Mouse (Mus musculus): ENCODE measurements around the gene Aldh4a1. TPM values are rescaled to one million over a fixed set of nuclear protein-coding genes. Genes with fewer than 3 reads are reported as not detected.

The Aldh4a1 gene
- total RNA-seq, 1 experiment: 63.5 TPM

DNA sequence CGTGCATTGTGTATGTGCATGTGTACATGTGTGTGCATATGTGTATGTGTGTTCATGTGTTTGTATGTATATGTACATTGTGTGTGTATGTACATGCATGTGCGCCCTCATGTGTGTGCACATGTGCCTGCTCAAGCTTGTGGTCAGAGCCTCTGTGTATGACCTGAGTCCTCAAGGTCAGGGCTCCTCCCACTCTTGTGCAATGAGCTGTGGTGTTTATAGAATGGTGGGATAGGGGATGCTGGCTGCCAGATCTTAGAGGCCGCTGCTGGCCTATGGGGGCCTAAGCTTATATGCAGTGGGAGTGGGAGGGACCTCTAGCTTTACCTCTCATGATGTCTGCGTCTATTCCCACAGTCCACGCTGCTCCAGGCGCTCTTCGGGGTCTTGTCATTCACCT lies 37.0 kb upstream of the Aldh4a1 start:
- TF ChIP-seq HCFC1 (IDR thresholded peaks at IDR 0.05; ENCODE audit: borderline replicate concordance, insufficient read depth, low read length): no peak
- TF ChIP-seq ZNF384 (IDR thresholded peaks at IDR 0.05; ENCODE audit: low read depth, low read length): no peak
- TF ChIP-seq ZC3H11A (IDR thresholded peaks at IDR 0.05; ENCODE audit: borderline replicate concordance, low read depth, low read length): no peak
- no peak for TF ChIP-seq MAFK (IDR thresholded peaks at IDR 0.05; ENCODE audit: insufficient read depth, low read depth, low read length)
- no peak for TF ChIP-seq CHD2 (IDR thresholded peaks at IDR 0.05; ENCODE audit: low read depth, low read length)
- no peak overlapping the region for H3K27ac ChIP-seq (ENCODE audit: insufficient read depth, low read depth, low read length, poor library complexity, severe bottlenecking)
- H3K36me3 ChIP-seq (ENCODE audit: control insufficient read depth, insufficient read depth, low read length, poor library complexity, severe bottlenecking): no peaks in the 10 kb centered on the region; the same call in 1 of the 2 replicates
- H3K9me3 ChIP-seq (ENCODE audit: control insufficient read depth, insufficient read depth, low read depth, low read length): no peaks in the 10 kb centered on the region
- DNase-seq (ENCODE audit: low read depth, low spot score): no peak
- H3K4me3 ChIP-seq (ENCODE audit: insufficient read depth in 1 of 2, low read depth in 1 of 2, low read length in 2 of 2, poor library complexity in 1 of 2, severe bottlenecking in 1 of 2): no peak overlapping the region
- H3K4me1 ChIP-seq (ENCODE audit: control insufficient read depth in 2 of 2, insufficient read depth in 2 of 2, low read length in 2 of 2, poor library complexity in 1 of 2): peaks cover 0 to 42% of the 10 kb centered on the region in 2 experiments; a peak in 2 of 4 replicates
- H3K9ac ChIP-seq (ENCODE audit: insufficient read depth, low read depth, low read length, poor library complexity, severe bottlenecking): no peak overlapping the region
- in situ Hi-C loops (cut with MboI; ENCODE audit: low sequenced_read_pairs in 2 of 2, unreplicated experiment in 2 of 2): no loop called here

DNA sequence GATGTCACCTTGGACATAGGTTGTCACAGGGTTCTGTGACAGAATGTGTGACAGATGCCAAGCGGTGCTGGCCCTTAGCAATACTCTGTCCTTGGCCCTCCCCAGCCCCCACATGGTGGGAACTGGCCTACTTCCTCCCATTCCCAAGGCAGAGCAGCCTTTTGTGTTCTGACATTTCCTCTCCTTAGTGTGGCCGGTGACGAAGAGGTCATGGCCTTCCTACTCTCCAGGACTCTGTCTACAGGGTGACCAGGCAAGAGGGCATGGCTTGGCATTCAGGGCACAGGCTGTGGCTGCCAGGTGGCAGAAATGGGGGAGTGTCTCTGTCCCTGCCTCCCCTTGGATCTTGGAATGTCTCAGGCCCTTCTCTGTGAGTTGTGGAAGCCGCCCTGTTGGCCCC lies 35.3 kb upstream of the Aldh4a1 start:
- DNase-seq (ENCODE audit: low read depth, low spot score): no peak
- H3K4me1 ChIP-seq (ENCODE audit: control insufficient read depth in 2 of 2, insufficient read depth in 2 of 2, low read length in 2 of 2, poor library complexity in 1 of 2): peaks cover 0 to 36% of the 10 kb centered on the region in 2 experiments; a peak in 2 of 4 replicates
- no peak overlapping the region for H3K27ac ChIP-seq (ENCODE audit: insufficient read depth, low read depth, low read length, poor library complexity, severe bottlenecking)
- no peaks in the 10 kb centered on the region; the same call in 1 of the 2 replicates for H3K36me3 ChIP-seq (ENCODE audit: control insufficient read depth, insufficient read depth, low read length, poor library complexity, severe bottlenecking)
- TF ChIP-seq CHD2 (IDR thresholded peaks at IDR 0.05; ENCODE audit: low read depth, low read length): no peak
- TF ChIP-seq MAFK (IDR thresholded peaks at IDR 0.05; ENCODE audit: insufficient read depth, low read depth, low read length): no peak
- TF ChIP-seq HCFC1 (IDR thresholded peaks at IDR 0.05; ENCODE audit: borderline replicate concordance, insufficient read depth, low read length): no peak
- TF ChIP-seq ZNF384 (IDR thresholded peaks at IDR 0.05; ENCODE audit: low read depth, low read length): no peak
- TF ChIP-seq ZC3H11A (IDR thresholded peaks at IDR 0.05; ENCODE audit: borderline replicate concordance, low read depth, low read length): no peak
- H3K9ac ChIP-seq (ENCODE audit: insufficient read depth, low read depth, low read length, poor library complexity, severe bottlenecking): no peak overlapping the region
- H3K4me3 ChIP-seq (ENCODE audit: insufficient read depth in 1 of 2, low read depth in 1 of 2, low read length in 2 of 2, poor library complexity in 1 of 2, severe bottlenecking in 1 of 2): no peak overlapping the region
- in situ Hi-C loops (cut with MboI; ENCODE audit: low sequenced_read_pairs in 2 of 2, unreplicated experiment in 2 of 2): no loop called here
- H3K9me3 ChIP-seq (ENCODE audit: control insufficient read depth, insufficient read depth, low read depth, low read length): no peaks in the 10 kb centered on the region

DNA sequence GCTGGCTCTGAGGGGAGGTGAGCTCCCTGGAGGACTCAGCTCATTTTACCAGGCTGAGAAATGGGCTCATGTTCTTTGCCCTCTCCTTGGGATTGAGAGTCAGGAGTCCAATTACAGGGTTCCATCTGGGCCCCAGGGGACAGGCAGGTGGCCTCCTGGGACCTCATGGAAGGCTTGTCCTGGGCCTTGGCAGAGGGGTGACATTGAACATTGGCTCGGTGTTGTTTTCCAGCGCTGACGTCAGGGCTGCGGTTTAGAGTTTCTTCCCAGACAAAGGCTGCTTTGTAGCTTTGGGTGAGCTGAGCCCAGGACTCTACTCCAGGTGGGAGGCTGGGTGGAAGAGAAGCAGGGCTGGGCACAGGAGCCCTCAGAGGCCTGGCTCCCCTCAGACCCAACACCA lies 34.9 kb upstream of the Aldh4a1 start:
- no peak overlapping the region for H3K27ac ChIP-seq (ENCODE audit: insufficient read depth, low read depth, low read length, poor library complexity, severe bottlenecking)
- no peaks in the 10 kb centered on the region for H3K9me3 ChIP-seq (ENCODE audit: control insufficient read depth, insufficient read depth, low read depth, low read length)
- in situ Hi-C loops (cut with MboI; ENCODE audit: low sequenced_read_pairs in 2 of 2, unreplicated experiment in 2 of 2): no loop called here
- H3K36me3 ChIP-seq (ENCODE audit: control insufficient read depth, insufficient read depth, low read length, poor library complexity, severe bottlenecking): no peaks in the 10 kb centered on the region; the same call in 1 of the 2 replicates
- no peak for DNase-seq (ENCODE audit: low read depth, low spot score)
- no peak overlapping the region for H3K4me3 ChIP-seq (ENCODE audit: insufficient read depth in 1 of 2, low read depth in 1 of 2, low read length in 2 of 2, poor library complexity in 1 of 2, severe bottlenecking in 1 of 2)
- no peak overlapping the region for H3K9ac ChIP-seq (ENCODE audit: insufficient read depth, low read depth, low read length, poor library complexity, severe bottlenecking)
- H3K4me1 ChIP-seq (ENCODE audit: control insufficient read depth in 2 of 2, insufficient read depth in 2 of 2, low read length in 2 of 2, poor library complexity in 1 of 2): peaks cover 0 to 37% of the 10 kb centered on the region in 2 experiments; a peak in 2 of 4 replicates
- TF ChIP-seq ZNF384 (IDR thresholded peaks at IDR 0.05; ENCODE audit: low read depth, low read length) (no peak), CHD2 (IDR thresholded peaks at IDR 0.05; ENCODE audit: low read depth, low read length) (no peak), HCFC1 (IDR thresholded peaks at IDR 0.05; ENCODE audit: borderline replicate concordance, insufficient read depth, low read length) (no peak)

DNA sequence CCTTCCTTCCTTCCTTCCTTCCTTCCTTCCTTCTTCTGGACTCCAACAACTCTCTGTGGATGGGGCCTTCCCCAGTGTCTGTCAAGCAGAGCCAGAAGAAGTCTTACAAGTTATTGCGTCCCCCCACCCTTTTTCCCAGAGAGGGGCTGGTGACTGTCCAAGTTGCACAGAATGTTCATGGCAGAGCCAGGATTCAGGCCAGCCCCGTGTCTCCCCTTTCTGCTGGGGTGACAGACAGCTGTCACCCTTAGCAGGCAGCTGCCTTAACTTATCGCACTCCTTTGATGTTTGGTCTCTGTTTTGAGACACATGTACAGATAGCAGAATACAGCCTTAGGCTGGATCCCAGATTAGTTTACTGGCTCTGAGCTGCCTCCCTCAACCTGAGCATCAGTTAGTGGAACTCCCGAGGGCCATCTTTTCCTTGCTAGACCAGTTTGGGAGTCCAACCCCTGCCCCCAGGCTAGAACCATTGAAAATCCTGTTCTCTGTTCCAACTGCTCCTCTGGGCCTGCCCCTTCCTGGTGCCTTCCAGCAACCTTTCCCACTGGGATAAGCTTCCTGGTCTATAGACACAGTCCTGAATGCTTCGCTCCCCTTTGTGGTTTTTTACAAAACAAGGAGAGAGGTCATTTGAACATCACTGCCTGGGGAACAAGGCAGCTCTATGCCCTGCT lies 33.2 kb upstream of the Aldh4a1 start:
- TF ChIP-seq ZNF384 (IDR thresholded peaks at IDR 0.05; ENCODE audit: low read depth, low read length) (no peak), ZC3H11A (IDR thresholded peaks at IDR 0.05; ENCODE audit: borderline replicate concordance, low read depth, low read length) (no peak), MAFK (IDR thresholded peaks at IDR 0.05; ENCODE audit: insufficient read depth, low read depth, low read length) (no peak), HCFC1 (IDR thresholded peaks at IDR 0.05; ENCODE audit: borderline replicate concordance, insufficient read depth, low read length) (no peak), CHD2 (IDR thresholded peaks at IDR 0.05; ENCODE audit: low read depth, low read length) (no peak)
- Histone ChIP-seq H3K4me3 (ENCODE audit: insufficient read depth in 1 of 2, low read depth in 1 of 2, low read length in 2 of 2, poor library complexity in 1 of 2, severe bottlenecking in 1 of 2) (no peak overlapping the region), H3K36me3 (ENCODE audit: control insufficient read depth, insufficient read depth, low read length, poor library complexity, severe bottlenecking) (no peaks in the 10 kb centered on the region; the same call in 1 of the 2 replicates), H3K9me3 (ENCODE audit: control insufficient read depth, insufficient read depth, low read depth, low read length) (no peaks in the 10 kb centered on the region), H3K4me1 (ENCODE audit: control insufficient read depth in 2 of 2, insufficient read depth in 2 of 2, low read length in 2 of 2, poor library complexity in 1 of 2) (peaks cover 7 to 45% of the 10 kb centered on the region in 2 experiments), H3K9ac (ENCODE audit: insufficient read depth, low read depth, low read length, poor library complexity, severe bottlenecking) (no peak overlapping the region), H3K27ac (ENCODE audit: insufficient read depth, low read depth, low read length, poor library complexity, severe bottlenecking) (peak overlapping the region; percentile 18; the same call in 1 of the 2 replicates)
- no peak for DNase-seq (ENCODE audit: low read depth, low spot score)
- in situ Hi-C loops (cut with MboI; ENCODE audit: low sequenced_read_pairs in 2 of 2, unreplicated experiment in 2 of 2): no loop called here
